Mouse (Mus musculus) cerebellum, adult 8-10 months (tissue): ENCODE results near the gene Pknox1.

Experiments used
- DNase-seq: peaks from one replicate; pipeline ENCODE4 v3.0.0; 2022

The Pknox1 gene

GRCm38 (mm10) chr17:31655366-31655765 lies 90.8 kb downstream of the Pknox1 start:
- DNase-seq = no peak

GRCm38 (mm10) chr17:31656682-31657081 lies 92.1 kb downstream of the Pknox1 start:
- no peak for DNase-seq
